Mouse (Mus musculus): ENCODE measurements around the gene 1700013G24Rik.
A peak's percentile ranks its signal among the peaks of the same experiment; 100 is the strongest.
"Not testable (repeated sequence)": the region's sequence is repeated elsewhere in the genome, so short reads cannot be mapped to it uniquely, and the experiment has no call there.

1700013G24Rik gene

DNA sequence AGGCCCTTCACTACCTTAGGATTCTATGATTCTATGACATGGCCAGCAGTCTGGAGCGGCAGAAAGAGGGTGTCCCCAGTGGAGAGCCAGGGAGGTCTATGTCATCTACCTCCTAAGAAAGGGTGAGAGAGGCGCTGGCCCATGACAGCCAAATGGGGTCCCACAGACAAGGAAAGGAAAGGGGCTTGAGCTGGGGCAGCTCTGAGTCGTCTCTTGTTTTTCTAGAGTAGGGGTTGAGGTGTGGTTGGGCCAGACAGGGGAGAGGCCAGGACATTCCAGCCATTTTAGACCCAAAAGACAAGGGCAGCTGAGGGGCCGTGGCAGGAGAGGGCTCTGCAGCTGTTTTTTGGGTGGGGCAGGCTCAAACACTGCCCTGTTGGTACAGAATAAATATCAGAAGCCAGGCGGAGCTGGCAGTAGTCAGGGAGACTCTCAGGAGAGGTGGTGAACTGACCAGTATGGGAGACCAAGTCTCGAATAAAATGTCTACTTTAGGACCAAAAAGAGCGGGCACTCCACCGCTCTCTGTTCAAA lies at the start of gene 1700013G24Rik:
Gene 1700013G24Rik (plus strand): TSS at position 51 of the 534 bp plus-strand sequence.
- DNase-seq: no peak

DNA sequence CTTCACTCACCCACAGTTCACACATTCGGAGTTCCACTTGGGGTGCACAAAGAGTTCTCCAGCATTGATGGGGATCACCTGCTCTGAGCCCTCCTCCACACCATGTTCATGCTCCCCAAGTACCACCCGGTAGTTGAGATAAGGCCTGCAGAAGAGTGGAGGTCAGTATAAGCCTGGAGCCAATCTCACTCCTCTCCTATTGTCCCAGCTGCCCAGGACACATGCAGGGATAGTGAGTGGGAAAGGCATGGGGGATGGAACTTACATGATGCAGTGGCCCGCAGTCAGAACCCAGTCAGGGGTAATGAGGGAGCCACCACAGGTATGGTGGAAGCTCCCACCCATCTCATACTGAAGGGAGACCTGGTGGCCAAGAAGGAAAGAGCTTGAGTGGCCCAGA lies 47.5 kb upstream of the 1700013G24Rik start:
- no peak for DNase-seq

GRCm38 (mm10) chr4:137409691-137410090 lies 43.4 kb upstream of the 1700013G24Rik start, which contains the start of gene Cela3a:
TSS of gene Cela3a (minus strand) at chr4:137409791.
- DNase-seq: no peak

- not testable (repeated sequence) for DNase-seq
Observed at GRCm38 (mm10) chr4:137412185-137412709, 40.8 kb upstream of the 1700013G24Rik start.

DNA sequence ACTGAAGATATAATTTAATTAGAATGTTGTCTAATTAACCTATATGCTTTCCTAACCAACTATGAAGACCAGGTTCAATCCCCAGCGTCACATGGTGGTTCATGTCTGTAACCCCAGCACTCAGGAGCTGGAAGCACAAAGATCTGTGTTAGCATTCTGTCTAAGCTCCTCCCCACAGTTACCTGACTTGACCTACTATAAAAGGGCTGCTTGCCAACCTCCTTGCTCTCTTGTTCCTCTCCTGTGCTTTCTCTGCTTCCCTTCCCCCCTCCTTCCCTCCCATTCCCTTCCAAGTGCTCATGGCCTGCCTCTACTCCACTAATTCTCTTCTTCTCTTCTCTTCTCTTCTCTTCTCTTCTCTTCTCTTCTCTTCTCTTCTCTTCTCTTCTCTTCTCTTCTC lies 38.1 kb upstream of the 1700013G24Rik start:
- no peak for DNase-seq

GRCm38 (mm10) chr4:137417712-137418564 lies 35.1 kb upstream of the 1700013G24Rik start:
- DNase-seq: no peak

- no peak for DNase-seq
Observed at GRCm38 (mm10) chr4:137430502-137430901, 22.6 kb upstream of the 1700013G24Rik start, which contains the start of gene Cela3b. TSS of gene Cela3b (minus strand) at chr4:137430540.

GRCm38 (mm10) chr4:137432700-137433550 lies 20.2 kb upstream of the 1700013G24Rik start:
- DNase-seq: not testable (repeated sequence)

DNA sequence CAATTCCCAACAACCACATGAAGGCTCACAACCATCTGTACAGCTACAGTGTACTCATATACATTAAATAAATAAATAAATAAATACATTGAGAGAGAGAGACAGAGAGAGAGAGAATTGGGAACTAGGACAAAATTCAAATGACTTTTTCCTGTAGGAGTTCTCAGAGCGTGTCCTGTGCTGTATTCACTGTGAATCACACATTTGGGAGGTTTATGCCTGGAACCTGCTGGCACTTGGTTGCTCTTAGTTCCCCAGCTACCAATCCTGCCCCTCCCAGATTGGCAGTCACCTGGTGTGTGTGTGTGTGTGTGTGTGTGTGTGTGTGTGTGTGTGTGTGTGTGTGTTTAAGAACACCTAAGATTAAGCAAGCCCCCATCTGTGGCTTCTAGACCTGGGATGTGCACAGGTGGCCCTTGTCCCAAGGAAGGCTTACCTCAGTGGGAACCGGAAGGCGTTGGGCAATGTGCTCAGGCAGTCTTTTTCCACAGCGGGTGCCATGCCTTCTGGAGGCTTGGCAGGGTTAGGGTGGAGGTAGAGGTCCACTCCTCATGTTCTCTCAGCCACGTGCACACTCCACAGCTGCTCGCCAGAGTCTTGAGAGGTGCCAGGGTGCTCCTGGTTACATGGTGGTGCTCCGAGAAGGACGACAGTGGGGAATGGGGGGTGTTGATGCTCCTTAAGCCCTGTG lies 16.0 kb upstream of the 1700013G24Rik start:
- DNase-seq: no peak

DNA sequence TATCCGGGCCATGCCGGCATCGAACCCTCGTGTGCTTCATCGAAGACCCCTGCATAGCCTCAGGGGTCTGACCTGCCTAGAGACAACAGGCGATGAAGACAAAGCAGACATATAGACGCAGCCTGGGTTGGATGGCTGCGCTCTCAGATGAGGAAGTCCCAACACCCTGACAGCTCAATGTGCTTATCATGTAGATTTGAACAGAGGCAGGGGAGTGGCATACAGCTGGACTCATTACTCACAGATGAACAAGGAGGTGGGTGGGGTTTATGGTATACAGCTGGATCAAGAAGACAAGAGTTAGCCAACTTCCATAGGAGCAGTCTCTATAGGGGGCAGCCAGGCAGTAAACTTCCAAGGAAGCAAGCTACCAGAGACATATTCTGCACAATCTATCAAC lies 14.2 kb upstream of the 1700013G24Rik start:
- DNase-seq: no peak

DNA sequence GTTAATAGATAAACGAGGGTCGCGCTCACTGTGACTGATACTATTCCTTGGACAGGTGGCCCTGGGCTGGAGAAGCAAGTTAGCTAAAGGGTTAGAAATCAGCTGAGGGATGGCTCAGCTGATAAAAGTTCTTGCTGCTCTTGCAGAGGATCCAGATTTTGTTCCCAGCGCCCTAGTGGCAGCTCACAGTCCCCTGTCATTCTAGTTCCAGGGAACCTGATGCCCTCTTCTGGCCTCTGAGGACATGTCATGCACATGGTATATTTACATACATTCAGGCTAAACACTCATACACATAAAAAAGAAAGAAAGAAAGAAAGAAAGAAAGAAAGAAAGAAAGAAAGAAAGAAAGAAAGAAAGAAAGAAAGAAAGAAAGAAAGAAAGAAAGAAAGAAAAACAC lies 11.8 kb upstream of the 1700013G24Rik start:
- DNase-seq: no peak

GRCm38 (mm10) chr4:137443625-137444024 lies 9.5 kb upstream of the 1700013G24Rik start:
- DNase-seq: peak; percentile 91

- DNase-seq: no peak
Observed at GRCm38 (mm10) chr4:137445881-137446280, 7.2 kb upstream of the 1700013G24Rik start.

DNA sequence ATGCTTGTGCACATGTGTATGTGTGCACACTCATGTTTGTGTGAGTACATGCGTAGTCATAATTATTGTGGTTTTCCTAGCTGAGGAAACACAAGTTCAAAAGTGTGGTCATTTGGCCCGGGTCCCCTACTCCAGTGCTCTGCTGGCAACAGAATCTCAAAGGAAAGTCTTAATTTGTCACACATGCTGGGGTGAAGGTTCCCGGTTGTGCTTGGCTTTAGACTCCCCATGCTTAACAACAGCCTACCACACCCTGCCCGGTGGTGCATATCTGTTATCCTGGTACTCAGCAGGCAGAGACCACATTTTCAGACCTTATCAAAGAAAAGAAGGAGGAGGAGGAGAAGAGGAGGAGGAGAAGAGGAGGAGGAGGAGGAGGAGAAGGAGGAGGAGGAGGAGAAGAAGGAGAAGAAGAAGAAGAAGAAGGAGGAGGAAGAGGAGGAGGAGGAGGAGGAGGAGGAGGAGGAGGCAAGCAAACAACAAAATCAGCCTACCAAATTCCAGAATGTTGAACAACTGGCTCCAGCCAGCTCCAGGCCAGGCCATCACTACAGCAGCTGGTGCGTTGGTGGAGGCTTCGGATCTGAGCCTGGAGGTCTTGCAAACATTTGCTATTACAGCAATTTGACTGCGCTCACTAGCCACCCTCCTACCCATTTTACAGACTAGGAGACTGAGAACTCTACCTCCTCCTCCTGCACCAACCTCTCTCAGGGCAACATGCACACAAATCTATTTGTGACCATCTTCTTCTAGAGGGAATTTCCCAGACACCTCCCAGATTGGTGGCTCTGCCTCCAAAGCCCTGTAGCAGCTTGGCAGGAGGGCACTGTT lies 5.5 kb upstream of the 1700013G24Rik start:
- DNase-seq: no peak

GRCm38 (mm10) chr4:137448197-137448596 lies 4.9 kb upstream of the 1700013G24Rik start:
- peak; percentile 16 for DNase-seq

- DNase-seq: no peak
Observed at GRCm38 (mm10) chr4:137448641-137449040, 4.4 kb upstream of the 1700013G24Rik start.

GRCm38 (mm10) chr4:137449132-137449531 lies 4.0 kb upstream of the 1700013G24Rik start:
- DNase-seq: no peak

- DNase-seq: no peak
Observed at GRCm38 (mm10) chr4:137449715-137450114, 3.4 kb upstream of the 1700013G24Rik start.

DNA sequence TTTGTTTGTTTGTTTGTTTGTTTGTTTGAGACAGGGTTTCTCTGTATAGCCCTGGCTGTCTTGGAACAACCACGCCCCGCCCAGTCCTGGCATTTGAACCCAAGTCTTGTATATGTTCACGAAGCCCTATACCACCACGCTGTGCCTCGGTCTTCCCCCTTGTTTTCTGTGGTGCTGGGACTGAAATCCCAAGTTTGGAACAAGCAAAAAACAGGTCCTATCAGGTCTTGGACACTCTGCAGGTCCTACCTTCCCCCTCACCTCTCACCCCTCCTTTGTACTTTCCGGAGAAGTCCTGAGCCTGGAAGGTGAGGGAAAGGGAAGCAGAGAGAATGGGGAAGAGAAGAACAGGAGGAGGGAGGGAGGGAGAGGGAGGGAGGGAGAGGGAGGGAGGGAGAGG lies 894 bp upstream of the 1700013G24Rik start:
- no peak for DNase-seq

GRCm38 (mm10) chr4:137454582-137454981 lies 1.5 kb downstream of the 1700013G24Rik start:
- no peak for DNase-seq

DNA sequence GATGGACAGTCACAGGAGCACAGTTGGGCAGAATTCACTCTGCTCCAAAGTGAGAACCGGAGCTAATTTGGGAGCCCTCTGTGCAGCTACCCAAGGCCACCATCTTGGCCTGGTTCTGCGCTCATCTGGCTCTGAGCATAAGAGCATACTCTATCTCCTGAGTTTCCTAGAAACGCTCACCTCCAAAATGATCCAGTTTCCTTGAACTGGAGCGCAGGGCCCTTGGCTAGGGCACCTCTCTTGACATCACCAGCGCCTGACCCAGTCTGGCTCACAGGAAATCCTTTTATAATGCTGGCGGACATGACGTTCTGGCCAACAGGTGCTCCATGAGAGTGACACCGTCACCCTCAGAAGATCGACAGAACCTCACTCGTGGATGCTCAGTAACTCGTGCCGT lies 3.5 kb downstream of the 1700013G24Rik start:
- no peak for DNase-seq

Measured in right cerebral cortex, postnatal 4 days (tissue).